Mouse (Mus musculus) monocyte, adult 5-6 weeks (primary cell): ENCODE measurements around the gene 4930470P17Rik. TPM values are rescaled to one million over a fixed set of nuclear protein-coding genes. Genes with fewer than 3 reads are reported as not detected.
"Not testable (repeated sequence)": the region's sequence is repeated elsewhere in the genome, so short reads cannot be mapped to it uniquely, and the experiment has no call there.

Source experiments
- ATAC-seq: fragments of 153-309, 156-312 bp; replicated peaks from 2 replicates; pipeline ENCODE4 v1.8.0; 2017; ENCODE audit warnings: mild to moderate bottlenecking; ENCODE audit not compliant: low TSS enrichment, insufficient number of reproducible peaks, severe bottlenecking, poor library complexity, low FRiP score
- total RNA-seq: library from RNA; stranded (forward); fragments of 200-1000, 200-491, 200-594 nt; gene quantifications from 3 replicates; pipeline ENCODE4 v1.2.3, GENCODE M21; 2017

Gene 4930470P17Rik
- total RNA-seq: not detected in 3 replicates

GRCm38 (mm10) chr2:170601917-170602316, at the start of gene 4930470P17Rik:
TSS of gene 4930470P17Rik (minus strand) at chr2:170602017.
- no peak for ATAC-seq

GRCm38 (mm10) chr2:170651483-170651882, 49.7 kb upstream of the 4930470P17Rik start:
- ATAC-seq: no peak

GRCm38 (mm10) chr2:170648542-170648941, 46.7 kb upstream of the 4930470P17Rik start:
- ATAC-seq: no peak

- ATAC-seq: no peak
Measured at GRCm38 (mm10) chr2:170646201-170646600, 44.4 kb upstream of the 4930470P17Rik start.

- ATAC-seq: no peak
Measured at GRCm38 (mm10) chr2:170642338-170642806, 40.6 kb upstream of the 4930470P17Rik start.

GRCm38 (mm10) chr2:170640281-170640680, 38.5 kb upstream of the 4930470P17Rik start:
- no peak for ATAC-seq

- ATAC-seq: no peak
Measured at GRCm38 (mm10) chr2:170638746-170639145, 36.9 kb upstream of the 4930470P17Rik start.

GRCm38 (mm10) chr2:170632998-170633622, 31.3 kb upstream of the 4930470P17Rik start:
- no peak for ATAC-seq

GRCm38 (mm10) chr2:170632386-170632785, 30.6 kb upstream of the 4930470P17Rik start:
- ATAC-seq: no peak

- no peak for ATAC-seq
Measured at GRCm38 (mm10) chr2:170631375-170631774, 29.6 kb upstream of the 4930470P17Rik start.

- no peak for ATAC-seq
Measured at GRCm38 (mm10) chr2:170630553-170630952, 28.7 kb upstream of the 4930470P17Rik start.

GRCm38 (mm10) chr2:170627991-170628390, 26.2 kb upstream of the 4930470P17Rik start:
- ATAC-seq: not testable (repeated sequence)

GRCm38 (mm10) chr2:170624201-170624880, 22.5 kb upstream of the 4930470P17Rik start:
- not testable (repeated sequence) for ATAC-seq

GRCm38 (mm10) chr2:170622985-170623384, 21.2 kb upstream of the 4930470P17Rik start:
- ATAC-seq: no peak

GRCm38 (mm10) chr2:170618862-170619492, 17.2 kb upstream of the 4930470P17Rik start:
- ATAC-seq: no peak

GRCm38 (mm10) chr2:170611794-170612193, 10.0 kb upstream of the 4930470P17Rik start:
- not testable (repeated sequence) for ATAC-seq

- ATAC-seq: no peak
Measured at GRCm38 (mm10) chr2:170601171-170601570, 646 bp downstream of the 4930470P17Rik start.

- ATAC-seq: no peak
Measured at GRCm38 (mm10) chr2:170597586-170597985, 4.2 kb downstream of the 4930470P17Rik start.

GRCm38 (mm10) chr2:170596726-170597125, 5.1 kb downstream of the 4930470P17Rik start:
- ATAC-seq: no peak

GRCm38 (mm10) chr2:170592161-170592560, 9.7 kb downstream of the 4930470P17Rik start:
- no peak for ATAC-seq
